Mouse (Mus musculus) kidney, adult 2 months (tissue): ENCODE measurements around the gene Sbsn.

Source experiments
- CTCF ChIP-seq: fragments of 200-500 bp; conservative IDR thresholded peaks from 2 replicates; pipeline ENCODE4 v1.5.1; 2011; ENCODE audit warnings: low read depth, mild to moderate bottlenecking, control low read depth, low read length, moderate library complexity, mixed read lengths; ENCODE audit not compliant: insufficient read depth, insufficient read length
- POLR2A ChIP-seq: fragments of 200-500 bp; IDR thresholded peaks from one replicate; pipeline ENCODE4 v1.6.1; 2011; ENCODE audit warnings: low read depth, low read length, control low read depth

GRCm38 (mm10) chr7:30747525-30748204 lies 3.6 kb upstream of the Sbsn start:
- TF ChIP-seq POLR2A (no peak), CTCF (peak; percentile 17; the same call in 1 of the 2 replicates)
